Mouse (Mus musculus): ENCODE measurements around the gene Defb36.

The Defb36 gene

DNA sequence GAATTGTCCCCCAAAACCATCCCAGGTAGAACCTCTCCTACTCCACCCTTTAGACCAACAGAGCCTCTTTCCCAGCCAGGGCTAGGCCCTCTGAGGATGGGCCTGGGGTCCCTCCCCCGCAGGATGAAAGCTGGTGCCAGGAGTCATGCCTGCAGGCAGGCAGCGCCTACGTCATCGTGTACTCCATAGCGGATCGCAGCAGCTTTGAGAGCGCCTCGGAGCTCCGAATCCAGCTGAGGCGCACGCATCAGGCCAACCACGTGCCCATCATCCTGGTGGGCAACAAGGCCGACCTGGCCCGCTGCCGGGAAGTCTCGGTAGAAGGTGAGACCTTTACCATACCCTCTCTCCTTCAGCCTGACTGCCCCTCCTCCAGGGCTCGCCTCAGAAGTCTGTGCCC is 29.2 kb downstream of the Defb36 start:
- no peak for DNase-seq (ENCODE audit: low read depth, low spot score)
- H3K27me3 ChIP-seq (ENCODE audit: control insufficient read depth, insufficient read depth, low read length, poor library complexity, severe bottlenecking) = no peaks in the 10 kb centered on the region; the same call in 1 of the 2 replicates
- no peaks in the 10 kb centered on the region for H3K36me3 ChIP-seq (ENCODE audit: control insufficient read depth, insufficient read depth, low read length, poor library complexity, severe bottlenecking)

DNA sequence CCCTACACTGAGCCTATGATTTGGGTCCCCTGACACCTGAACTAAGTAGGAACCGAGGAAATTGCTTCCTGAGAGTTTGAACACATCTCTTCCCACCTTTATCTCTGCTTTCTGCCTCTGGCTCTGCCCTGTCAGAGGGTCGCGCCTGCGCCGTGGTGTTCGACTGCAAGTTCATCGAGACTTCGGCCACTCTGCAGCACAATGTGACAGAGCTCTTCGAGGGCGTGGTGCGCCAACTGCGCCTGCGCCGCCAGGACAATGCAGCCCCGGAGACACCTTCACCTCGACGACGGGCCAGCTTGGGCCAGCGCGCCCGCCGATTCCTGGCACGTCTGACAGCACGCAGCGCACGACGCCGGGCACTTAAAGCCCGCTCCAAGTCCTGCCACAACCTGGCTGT is 30.2 kb downstream of the Defb36 start:
- Histone ChIP-seq H3K27me3 (ENCODE audit: control insufficient read depth, insufficient read depth, low read length, poor library complexity, severe bottlenecking) (no peaks in the 10 kb centered on the region; the same call in 1 of the 2 replicates), H3K36me3 (ENCODE audit: control insufficient read depth, insufficient read depth, low read length, poor library complexity, severe bottlenecking) (no peaks in the 10 kb centered on the region)
- no peak for DNase-seq (ENCODE audit: low read depth, low spot score)

DNA sequence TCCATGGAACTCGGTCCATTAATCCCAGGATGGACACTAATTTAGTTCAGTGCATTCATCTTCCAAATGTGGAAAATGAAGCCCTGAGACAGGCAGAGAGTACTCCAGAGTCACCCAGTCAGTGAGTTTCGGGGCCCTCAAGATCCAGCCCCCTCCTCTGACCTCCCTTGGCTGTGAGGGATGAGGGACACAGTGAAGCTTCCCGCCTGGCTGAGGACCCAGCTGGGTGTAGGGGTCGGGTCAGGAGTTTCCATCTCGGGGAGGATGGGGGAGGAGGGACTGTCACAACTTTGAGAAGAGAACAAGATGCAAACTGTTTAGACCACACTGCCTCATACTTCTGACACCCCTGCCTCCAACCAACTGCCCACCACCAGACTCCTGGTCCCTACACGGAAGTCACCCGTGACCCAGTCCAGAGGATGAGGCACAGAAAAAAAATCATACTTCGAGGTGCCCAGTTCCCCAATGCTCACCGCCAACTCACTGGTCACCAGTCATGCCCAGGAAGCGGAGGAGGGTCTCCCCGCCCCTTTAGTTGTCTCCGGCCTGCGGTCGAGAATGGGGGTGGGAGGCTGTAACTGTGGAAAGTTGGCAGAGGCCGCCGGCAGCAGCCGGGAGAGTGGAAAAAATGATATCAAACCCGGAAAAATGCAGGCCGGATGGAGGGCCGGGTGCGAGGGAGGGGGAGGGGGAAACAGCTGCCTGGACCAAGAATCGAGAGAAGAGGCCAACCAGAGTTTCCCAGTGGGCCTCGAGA is 32.3 kb downstream of the Defb36 start:
- Histone ChIP-seq H3K27me3 (ENCODE audit: control insufficient read depth, insufficient read depth, low read length, poor library complexity, severe bottlenecking) (no peaks in the 10 kb centered on the region), H3K36me3 (ENCODE audit: control insufficient read depth, insufficient read depth, low read length, poor library complexity, severe bottlenecking) (no peaks in the 10 kb centered on the region)
- DNase-seq (ENCODE audit: low read depth, low spot score) = no peak

GRCm38 (mm10) chr2:152637006-152637322 is 32.8 kb downstream of the Defb36 start:
- Histone ChIP-seq H3K36me3 (ENCODE audit: control insufficient read depth, insufficient read depth, low read length, poor library complexity, severe bottlenecking) (no peaks in the 10 kb centered on the region), H3K27me3 (ENCODE audit: control insufficient read depth, insufficient read depth, low read length, poor library complexity, severe bottlenecking) (no peaks in the 10 kb centered on the region)
- DNase-seq (ENCODE audit: low read depth, low spot score) = no peak

GRCm38 (mm10) chr2:152637381-152637780 is 33.3 kb downstream of the Defb36 start:
- no peaks in the 10 kb centered on the region for H3K36me3 ChIP-seq (ENCODE audit: control insufficient read depth, insufficient read depth, low read length, poor library complexity, severe bottlenecking)
- DNase-seq (ENCODE audit: low read depth, low spot score) = no peak

DNA sequence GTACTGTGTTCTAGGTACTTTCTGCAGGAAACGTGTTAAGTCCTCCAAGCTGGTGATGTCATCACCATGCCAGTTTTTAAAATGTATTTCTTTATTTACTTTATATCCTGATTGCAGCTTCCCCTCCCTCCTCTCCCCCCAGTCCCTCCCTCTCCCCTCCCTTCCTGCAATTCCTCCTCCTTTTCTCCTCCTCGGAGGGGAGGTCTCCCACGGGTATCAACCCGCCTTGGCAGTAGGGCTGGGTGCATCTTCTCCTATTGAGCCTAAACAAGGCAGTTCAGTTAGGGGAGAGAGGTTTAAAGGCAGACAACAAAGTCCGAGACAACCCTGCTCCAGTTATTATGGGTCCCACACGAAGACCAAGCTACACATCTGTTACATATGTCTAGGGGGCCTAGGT is 34.7 kb downstream of the Defb36 start:
- Histone ChIP-seq H3K36me3 (ENCODE audit: control insufficient read depth, insufficient read depth, low read length, poor library complexity, severe bottlenecking) (no peaks in the 10 kb centered on the region), H3K27me3 (ENCODE audit: control insufficient read depth, insufficient read depth, low read length, poor library complexity, severe bottlenecking) (no peaks in the 10 kb centered on the region)

More at GRCm38 (mm10) chr2:152637381-152637780, 33.3 kb downstream of the Defb36 start:
- H3K27me3 ChIP-seq (ENCODE audit: control insufficient read depth, insufficient read depth, low read length, poor library complexity, severe bottlenecking) = no peaks in the 10 kb centered on the region

DNA sequence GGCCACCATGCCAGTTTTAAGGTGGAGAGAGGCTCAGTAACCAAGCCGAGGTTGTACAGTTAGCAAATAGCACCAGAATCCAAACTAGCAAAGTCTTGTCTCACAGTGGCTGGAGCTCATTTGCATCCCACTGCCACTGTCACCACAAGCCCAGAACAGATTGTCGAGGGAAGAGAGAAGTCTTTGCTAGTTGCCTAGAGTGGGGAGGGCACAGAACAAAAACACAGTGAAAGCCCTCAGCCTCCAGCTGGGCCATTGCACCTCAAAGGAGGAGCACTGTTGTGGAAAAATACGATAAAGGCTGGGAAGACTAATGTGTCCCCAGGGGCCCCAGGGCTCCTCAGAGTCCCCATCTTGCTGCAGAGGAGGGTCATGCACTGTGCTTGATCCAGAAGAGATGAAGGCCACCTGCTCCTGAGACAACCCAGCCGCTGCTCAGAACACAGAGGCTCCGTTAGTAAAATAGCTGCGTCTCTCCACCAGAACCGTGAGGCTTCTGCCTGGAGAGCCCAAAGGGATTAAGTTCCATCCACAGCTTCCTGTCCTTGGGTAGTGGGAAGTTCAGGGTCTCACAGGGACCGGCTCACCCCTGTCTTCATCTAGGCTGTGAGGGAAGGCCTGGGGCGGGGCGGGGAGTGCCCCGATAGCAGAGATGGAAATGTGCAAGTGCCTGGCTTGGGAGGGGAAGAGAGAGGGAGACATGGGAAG is 35.4 kb downstream of the Defb36 start:
- Histone ChIP-seq H3K36me3 (ENCODE audit: control insufficient read depth, insufficient read depth, low read length, poor library complexity, severe bottlenecking) (no peaks in the 10 kb centered on the region), H3K27me3 (ENCODE audit: control insufficient read depth, insufficient read depth, low read length, poor library complexity, severe bottlenecking) (no peaks in the 10 kb centered on the region)
- no peak for DNase-seq (ENCODE audit: low read depth, low spot score)

More for the DNA sequence above, 34.7 kb downstream of the Defb36 start:
- DNase-seq (ENCODE audit: low read depth, low spot score) = no peak

GRCm38 (mm10) chr2:152652901-152653620 is 48.9 kb downstream of the Defb36 start:
- H3K36me3 ChIP-seq (ENCODE audit: control insufficient read depth, insufficient read depth, low read length, poor library complexity, severe bottlenecking) = no peaks in the 10 kb centered on the region
- DNase-seq (ENCODE audit: low read depth, low spot score) = no peak
- H3K27me3 ChIP-seq (ENCODE audit: control insufficient read depth, insufficient read depth, low read length, poor library complexity, severe bottlenecking) = no peaks in the 10 kb centered on the region

GRCm38 (mm10) chr2:152653874-152654715 is 50.0 kb downstream of the Defb36 start:
- no peak for DNase-seq (ENCODE audit: low read depth, low spot score)
- Histone ChIP-seq H3K27me3 (ENCODE audit: control insufficient read depth, insufficient read depth, low read length, poor library complexity, severe bottlenecking) (no peaks in the 10 kb centered on the region), H3K36me3 (ENCODE audit: control insufficient read depth, insufficient read depth, low read length, poor library complexity, severe bottlenecking) (no peaks in the 10 kb centered on the region)

DNA sequence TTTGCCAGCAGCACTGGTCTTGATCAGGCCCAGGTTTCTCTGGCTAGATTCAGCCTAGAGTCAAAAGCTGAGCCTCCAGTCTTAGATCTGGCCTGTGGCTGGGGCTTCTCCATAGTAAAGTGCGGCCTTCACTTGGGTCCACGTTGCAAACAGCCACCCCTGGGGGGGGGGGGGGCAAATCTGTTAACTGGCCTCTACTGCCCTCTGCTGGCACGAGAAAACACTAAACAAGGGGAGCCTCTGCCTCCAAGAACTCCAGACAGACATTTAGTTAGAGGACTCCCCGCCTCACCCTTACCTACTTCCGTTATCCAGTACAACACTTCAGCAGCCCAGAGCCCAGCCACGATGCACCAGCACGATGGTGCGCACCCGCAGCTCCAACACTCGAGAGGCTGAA is 53.3 kb downstream of the Defb36 start:
- H3K27me3 ChIP-seq (ENCODE audit: control insufficient read depth, insufficient read depth, low read length, poor library complexity, severe bottlenecking) = no peaks in the 10 kb centered on the region
- DNase-seq (ENCODE audit: low read depth, low spot score) = peak; percentile 44

DNA sequence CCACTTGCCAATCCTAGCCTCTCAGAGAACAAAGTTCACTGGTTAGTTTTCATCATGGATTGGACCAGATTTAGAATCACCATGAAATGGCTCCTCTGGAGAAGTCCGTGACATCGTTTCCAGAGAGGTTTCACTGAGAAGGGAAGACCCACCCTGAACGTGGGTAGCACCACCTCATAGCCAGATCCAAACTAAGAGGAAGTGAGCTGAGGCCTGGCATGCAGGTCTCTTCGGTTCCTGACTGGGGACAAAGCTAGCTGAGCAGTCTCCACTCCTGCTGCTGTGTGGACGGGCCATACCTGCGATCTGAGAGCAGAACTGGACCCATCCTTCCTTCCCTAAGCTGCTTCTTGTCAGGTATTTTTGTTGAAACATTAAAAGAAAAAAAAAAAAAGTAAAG is 57.0 kb downstream of the Defb36 start:
- no peaks in the 10 kb centered on the region for H3K36me3 ChIP-seq (ENCODE audit: control insufficient read depth, insufficient read depth, low read length, poor library complexity, severe bottlenecking)
- no peak for DNase-seq (ENCODE audit: low read depth, low spot score)
- H3K27me3 ChIP-seq (ENCODE audit: control insufficient read depth, insufficient read depth, low read length, poor library complexity, severe bottlenecking) = no peaks in the 10 kb centered on the region

More for the DNA sequence above, 53.3 kb downstream of the Defb36 start:
- no peaks in the 10 kb centered on the region for H3K36me3 ChIP-seq (ENCODE audit: control insufficient read depth, insufficient read depth, low read length, poor library complexity, severe bottlenecking)
